In genomic region chr12:54374060-54374459, GRCm38 (mm10) we compare ENCODE assay signal across 29 mouse cellular contexts.
A peak's percentile ranks its signal among the peaks of the same experiment; 100 is the strongest.
DNase-seq lines count a peak whose midpoint lies in the region; ATAC-seq and TF ChIP-seq lines count a peak whose summit lies in the region.
"Had no signal": no experiment of that assay in that cellular context is flagged by ENCODE, and none has a peak within 500 bp of the region (broad histone marks: within the 10 kb centered on the region; RNA-seq: fewer than 3 reads in every experiment).

No protein-coding gene starts in this region.

- peak; percentile 22 for DNase-seq in heart, adult 11 months
- no peak for DNase-seq in heart, embryonic 10.5 days (ENCODE audit: low spot score)
- DNase-seq in thymus, postnatal 36 days = no peak
- DNase-seq: adrenal gland, adult 2 months; adrenal gland, postnatal 10 days; adrenal gland, postnatal 25 days; B cell, adult 2 months; cerebellum, adult 11 months; cerebellum, adult 18-20 months; cerebellum, adult 8-10 months; cerebellum, adult 9-11 months; cerebellum, postnatal 14 days; cerebellum, postnatal 36 days; embryo, embryonic 11 days had no signal

- H3K9me3 ChIP-seq in heart, embryonic 10.5 days = no peaks in the 10 kb centered on the region
- H3K9me3 ChIP-seq in intestine, embryonic 15.5 days = no peaks in the 10 kb centered on the region
- no peaks in the 10 kb centered on the region for H3K9me3 ChIP-seq in intestine, postnatal 0 days (ENCODE audit: control insufficient read depth)
- no peaks in the 10 kb centered on the region; the same call in 1 of the 2 replicates for H3K9me3 ChIP-seq in midbrain, embryonic 16.5 days (replicated peaks; ENCODE audit: control insufficient read depth, low read length, poor library complexity, severe bottlenecking)
- H3K9me3 ChIP-seq: embryonic facial prominence, embryonic 13.5 days; embryonic facial prominence, embryonic 15.5 days; forebrain, embryonic 10.5 days; forebrain, embryonic 12.5 days had no signal

- no peak overlapping the region for H3K9ac ChIP-seq in intestine, embryonic 15.5 days
- H3K9ac ChIP-seq in intestine, postnatal 0 days (ENCODE audit: low read depth, low read length) = no peak overlapping the region
- no peak overlapping the region for H3K9ac ChIP-seq in midbrain, embryonic 16.5 days (ENCODE audit: low read depth, low read length)
- H3K9ac ChIP-seq: embryonic facial prominence, embryonic 13.5 days; embryonic facial prominence, embryonic 15.5 days; forebrain, embryonic 12.5 days had no signal

- no peak overlapping the region for H3K4me2 ChIP-seq in intestine, embryonic 15.5 days (replicated peaks)
- H3K4me2 ChIP-seq in intestine, postnatal 0 days (replicated peaks; ENCODE audit: low read depth) = no peak overlapping the region
- H3K4me2 ChIP-seq in midbrain, embryonic 16.5 days (ENCODE audit: low read length) = no peak overlapping the region
- H3K4me2 ChIP-seq: embryonic facial prominence, embryonic 13.5 days; embryonic facial prominence, embryonic 15.5 days; forebrain, embryonic 12.5 days had no signal

- TF ChIP-seq POLR2A in small intestine, adult 2 months (IDR thresholded peaks at IDR 0.05; ENCODE audit: low read depth, low read length) = no peak

- no peak overlapping the region for H3K27ac ChIP-seq in heart, embryonic 10.5 days
- no peak overlapping the region for H3K27ac ChIP-seq in intestine, embryonic 15.5 days
- 0 out of 2 replicates have a peak overlapping the region, but pooled peaks have one; percentile 10 for H3K27ac ChIP-seq in intestine, postnatal 0 days (ENCODE audit: low read depth, low read length)
- peak overlapping the region; percentile 89 for H3K27ac ChIP-seq in small intestine, adult 2 months (ENCODE audit: insufficient read depth, low read depth, low read length)
- H3K27ac ChIP-seq in midbrain, embryonic 16.5 days (ENCODE audit: low read length) = no peak overlapping the region
- H3K27ac ChIP-seq: embryonic facial prominence, embryonic 13.5 days; embryonic facial prominence, embryonic 15.5 days; forebrain, embryonic 10.5 days; forebrain, embryonic 12.5 days had no signal

- H3K4me3 ChIP-seq in heart, embryonic 10.5 days = no peak overlapping the region
- H3K4me3 ChIP-seq in intestine, embryonic 15.5 days (replicated peaks) = no peak overlapping the region
- H3K4me3 ChIP-seq in intestine, postnatal 0 days (ENCODE audit: low read depth, low read length) = no peak overlapping the region
- no peak overlapping the region for H3K4me3 ChIP-seq in small intestine, adult 2 months (ENCODE audit: low read depth, low read length)
- H3K4me3 ChIP-seq in midbrain, embryonic 16.5 days (ENCODE audit: low read depth, low read length) = no peak overlapping the region
- H3K4me3 ChIP-seq: embryonic facial prominence, embryonic 13.5 days; embryonic facial prominence, embryonic 15.5 days; erythroblast, embryonic 14.5 days; forebrain, embryonic 10.5 days; forebrain, embryonic 12.5 days had no signal

- TF ChIP-seq CTCF in intestine, postnatal 0 days (IDR thresholded peaks at IDR 0.05; ENCODE audit: low read depth) = no peak
- no peak for TF ChIP-seq CTCF in small intestine, adult 2 months (IDR thresholded peaks at IDR 0.05; ENCODE audit: extremely low read depth, insufficient read length, insufficient replicate concordance, low read depth, low read length)

- 62% methylated on average over 4 of the region's 4 CpGs for WGBS in heart, embryonic 10.5 days
- WGBS in intestine, embryonic 15.5 days = 62% methylated on average over 4 of the region's 4 CpGs
- WGBS in intestine, postnatal 0 days = 41% methylated on average over 4 of the region's 4 CpGs
- 35% methylated on average over 4 of the region's 4 CpGs for WGBS in small intestine, adult 2 months
- 74% methylated on average over 4 of the region's 4 CpGs for WGBS in midbrain, embryonic 16.5 days

- ATAC-seq in intestine, embryonic 15.5 days = peak; percentile 77
- ATAC-seq in intestine, postnatal 0 days = peak; percentile 80
- no peak for ATAC-seq in activated CD4-positive, CD25-positive, alpha-beta regulatory T cell, adult 4 months
- no peak for ATAC-seq in midbrain, embryonic 16.5 days
- ATAC-seq: CD4-positive, CD25-positive, alpha-beta regulatory T cell, adult 4 months; forebrain, embryonic 14.5 days; Patski had no signal

- no peaks in the 10 kb centered on the region for H3K27me3 ChIP-seq in heart, embryonic 10.5 days (ENCODE audit: insufficient read depth, poor library complexity, severe bottlenecking)
- no peaks in the 10 kb centered on the region for H3K27me3 ChIP-seq in intestine, embryonic 15.5 days (replicated peaks)
- no peaks in the 10 kb centered on the region for H3K27me3 ChIP-seq in intestine, postnatal 0 days (replicated peaks; ENCODE audit: control insufficient read depth, insufficient read depth, low read length)
- no peaks in the 10 kb centered on the region for H3K27me3 ChIP-seq in small intestine, adult 2 months (ENCODE audit: control insufficient read depth, insufficient read depth, low read length)
- no peaks in the 10 kb centered on the region for H3K27me3 ChIP-seq in midbrain, embryonic 16.5 days (ENCODE audit: control insufficient read depth, insufficient read depth, low read depth, low read length)
- H3K27me3 ChIP-seq: CH12.LX; embryonic facial prominence, embryonic 13.5 days; embryonic facial prominence, embryonic 15.5 days; forebrain, embryonic 12.5 days; Patski had no signal

- no peaks in the 10 kb centered on the region for H3K4me1 ChIP-seq in heart, embryonic 10.5 days
- no peaks in the 10 kb centered on the region; the same call in 1 of the 2 replicates for H3K4me1 ChIP-seq in intestine, embryonic 15.5 days (replicated peaks)
- peaks cover 12% of the 10 kb centered on the region; the same call in 1 of the 2 replicates for H3K4me1 ChIP-seq in intestine, postnatal 0 days (replicated peaks; ENCODE audit: control insufficient read depth, insufficient read depth, low read length)
- peaks cover 23% of the 10 kb centered on the region; the same call in 1 of the 2 replicates for H3K4me1 ChIP-seq in small intestine, adult 2 months (ENCODE audit: control insufficient read depth, insufficient read depth, insufficient read length, low read length)
- H3K4me1 ChIP-seq in midbrain, embryonic 16.5 days (ENCODE audit: control insufficient read depth, insufficient read depth, low read length) = no peaks in the 10 kb centered on the region
- H3K4me1 ChIP-seq: embryonic facial prominence, embryonic 13.5 days; embryonic facial prominence, embryonic 15.5 days; forebrain, embryonic 10.5 days; forebrain, embryonic 12.5 days had no signal

- no peaks in the 10 kb centered on the region for H3K36me3 ChIP-seq in heart, embryonic 10.5 days
- no peaks in the 10 kb centered on the region for H3K36me3 ChIP-seq in intestine, embryonic 15.5 days
- H3K36me3 ChIP-seq in intestine, postnatal 0 days (ENCODE audit: control insufficient read depth, insufficient read depth) = no peaks in the 10 kb centered on the region
- no peaks in the 10 kb centered on the region for H3K36me3 ChIP-seq in small intestine, adult 2 months (ENCODE audit: control insufficient read depth, insufficient read depth, low read length)
- no peaks in the 10 kb centered on the region for H3K36me3 ChIP-seq in midbrain, embryonic 16.5 days (ENCODE audit: control insufficient read depth, insufficient read depth, low read length)
- H3K36me3 ChIP-seq: embryonic facial prominence, embryonic 13.5 days; embryonic facial prominence, embryonic 15.5 days; forebrain, embryonic 10.5 days; forebrain, embryonic 12.5 days; G1E had no signal

Comparison
In these comparisons a context has a peak if more than half of its experiments do, and no peak if none do; other contexts are left out.
1. H3K27ac ChIP-seq: peak in intestine, postnatal 0 days (single experiment) and small intestine, adult 2 months (single experiment); none in heart, embryonic 10.5 days (single experiment), intestine, embryonic 15.5 days (single experiment) and midbrain, embryonic 16.5 days (single experiment).
2. ATAC-seq: peak in intestine, embryonic 15.5 days (single experiment) and intestine, postnatal 0 days (single experiment); none in activated CD4-positive, CD25-positive, alpha-beta regulatory T cell, adult 4 months (single experiment) and midbrain, embryonic 16.5 days (single experiment).